Mouse (Mus musculus): ENCODE measurements around the gene Cntnap1.

DNA sequence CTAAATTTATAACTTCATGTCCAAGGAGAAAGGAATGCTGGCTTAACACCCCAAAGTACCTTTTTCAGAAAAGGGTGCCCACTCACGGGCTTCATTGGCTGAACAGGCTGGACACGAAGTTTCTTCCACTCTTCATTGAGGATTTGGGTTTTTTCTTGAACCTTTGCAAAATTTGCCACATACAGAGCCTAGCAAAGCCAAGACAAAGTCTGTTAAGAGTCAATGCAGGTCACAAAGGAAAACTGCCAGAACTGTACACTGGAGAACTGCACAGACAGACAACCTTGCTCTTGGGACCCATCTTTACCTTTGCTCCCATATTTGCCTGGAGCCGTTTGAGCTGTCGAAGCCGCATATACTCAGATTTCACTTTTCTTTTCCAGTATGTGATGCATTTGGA, 46.6 kb downstream of the Cntnap1 start:
- TF ChIP-seq CTCF (IDR thresholded peaks at IDR 0.05; ENCODE audit: control insufficient read depth, insufficient read depth, insufficient read length) (no peak), FOSL1 (IDR thresholded peaks at IDR 0.05; ENCODE audit: insufficient read depth, low read length, poor library complexity, severe bottlenecking) (no peak), MAX (IDR thresholded peaks at IDR 0.05) (no peak), USF1 (IDR thresholded peaks at IDR 0.05; ENCODE audit: low read depth) (no peak)
